Comparison of ENCODE assay signal across 10 mouse cellular contexts in genomic region chr15:75048642-75049261, GRCm38 (mm10). TPM values are rescaled to one million over a fixed set of nuclear protein-coding genes. Genes with fewer than 3 reads are reported as not detected.
A peak's percentile ranks its signal among the peaks of the same experiment; 100 is the strongest.
DNase-seq lines count a peak whose midpoint lies in the region; ATAC-seq and TF ChIP-seq lines count a peak whose summit lies in the region.
"Not testable (repeated sequence)": the region's sequence is repeated elsewhere in the genome, so short reads cannot be mapped to it uniquely, and the experiment has no call there.
"Had no signal": no experiment of that assay in that cellular context is flagged by ENCODE, and none has a peak within 500 bp of the region (broad histone marks: within the 10 kb centered on the region; RNA-seq: fewer than 3 reads in every experiment).

Ly6c1 (minus strand) TSS chr15:75048830.

- H3K27ac ChIP-seq in cerebellum, adult 2 months (ENCODE audit: insufficient read depth, low read length); limb, embryonic 15.5 days; spleen, adult 2 months (ENCODE audit: insufficient read depth, low read length): not testable (repeated sequence)

- not testable (repeated sequence) for H3K4me3 ChIP-seq in cerebellum, adult 2 months (replicated peaks; ENCODE audit: insufficient read depth, low read depth, low read length); limb, embryonic 15.5 days; spleen, adult 2 months (ENCODE audit: extremely low read depth, insufficient read depth, insufficient read length)

- WGBS in cerebellum, adult 2 months: 75% methylated on average over 1 of the region's 1 CpGs
- WGBS in limb, embryonic 15.5 days: 38% methylated on average over 1 of the region's 1 CpGs
- 58% methylated on average over 1 of the region's 1 CpGs for WGBS in spleen, adult 2 months

- TF ChIP-seq CTCF in cerebellum, adult 2 months (IDR thresholded peaks at IDR 0.05; ENCODE audit: borderline replicate concordance, insufficient read depth, low read depth, low read length); spleen, adult 2 months (IDR thresholded peaks at IDR 0.05; ENCODE audit: extremely low read depth, insufficient read depth, insufficient read length, insufficient replicate concordance): not testable (repeated sequence)

- not testable (repeated sequence) for H3K27me3 ChIP-seq in cerebellum, adult 2 months (ENCODE audit: control insufficient read depth, insufficient read depth, low read length); limb, embryonic 15.5 days; spleen, adult 2 months (ENCODE audit: control insufficient read depth, insufficient read depth, low read length)

- H3K9ac ChIP-seq in limb, embryonic 15.5 days: not testable (repeated sequence)

- not testable (repeated sequence) for TF ChIP-seq POLR2A in cerebellum, adult 2 months (IDR thresholded peaks at IDR 0.05; ENCODE audit: borderline replicate concordance, insufficient read depth, low read length); spleen, adult 2 months (IDR thresholded peaks at IDR 0.05; ENCODE audit: low read depth, low read length)

- not testable (repeated sequence) for H3K36me3 ChIP-seq in limb, embryonic 15.5 days; spleen, adult 2 months (ENCODE audit: control insufficient read depth, insufficient read depth, low read length)

- intact Hi-C loops in gastrocnemius, postnatal 14 days (cut with DNase I; ENCODE audit: low total_unique reads); heart, postnatal 10 days (cut with DNase I): not testable (repeated sequence)

- not testable (repeated sequence) for H3K4me1 ChIP-seq in cerebellum, adult 2 months (ENCODE audit: control insufficient read depth, insufficient read depth, low read length); limb, embryonic 15.5 days; spleen, adult 2 months (ENCODE audit: control insufficient read depth, insufficient read depth, insufficient read length)

- not testable (repeated sequence) for DNase-seq in cerebellum, adult 2 months; gastrocnemius, postnatal 14 days; heart, postnatal 10 days; layer of hippocampus, adult 8-10 months (ENCODE audit: low spot score in 2 of 2); spleen, adult 2 months (ENCODE audit: low read depth in 1 of 2, low spot score in 2 of 2)
- DNase-seq in kidney, adult 11 months: peak; percentile 54

- peak; percentile 41 for ATAC-seq in activated CD4-positive, CD25-positive, alpha-beta regulatory T cell, adult 4 months
- ATAC-seq in limb, embryonic 15.5 days (ENCODE audit: insufficient number of reproducible peaks, low FRiP score, low TSS enrichment, low read depth): not testable (repeated sequence)

- not testable (repeated sequence) for H3K9me3 ChIP-seq in limb, embryonic 15.5 days

- H3K4me2 ChIP-seq in limb, embryonic 15.5 days: not testable (repeated sequence)

RNA-seq across cellular contexts. Expression of gene Ly6c1, which starts in this region (rescaled TPM):
- polyA plus RNA-seq in activated CD4-positive, CD25-positive, alpha-beta regulatory T cell, adult 4 months (2017; shearing (Covaris generic)): 10 to 100 TPM; 57.5 to 82.1 TPM
- 161 and 174 TPM in 2 replicates for polyA plus RNA-seq in cerebellum, adult 2 months (2012; rRNA removed)
- 100 to 1,000 TPM in 1 of 2 experiments, 10 to 100 TPM in 1; 80.0 to 141 TPM for total RNA-seq in gastrocnemius, postnatal 14 days (2021)
- total RNA-seq in heart, postnatal 10 days (2021): 100 to 1,000 TPM; 188 to 226 TPM
- 10 to 100 TPM; 52.0 to 65.9 (median 62.6) TPM for total RNA-seq in layer of hippocampus, adult 8-10 months (2022)
- 14.1 and 20.1 TPM in 2 replicates for polyA plus RNA-seq in limb, embryonic 15.5 days (2015; fragmentation: Nextera tagmentation; extraction: Ambion mirVana)
- 105 and 137 TPM in 2 replicates for polyA plus RNA-seq in spleen, adult 2 months (2012; rRNA removed)
- total RNA-seq: MEL had no signal
- polyA plus RNA-seq: liver, embryonic 11.5 days had no signal
